ENCODE assay signal across 23 mouse cellular contexts in genomic region chr2:172483766-172484413, GRCm38 (mm10). TPM values are rescaled to one million over a fixed set of nuclear protein-coding genes. Genes with fewer than 3 reads are reported as not detected.
DNase-seq lines count a peak whose midpoint lies in the region; ATAC-seq and TF ChIP-seq lines count a peak whose summit lies in the region.
"Had no signal": no experiment of that assay in that cellular context is flagged by ENCODE, and none has a peak within 500 bp of the region (broad histone marks: within the 10 kb centered on the region; RNA-seq: fewer than 3 reads in every experiment).

No protein-coding gene starts in this region.

- no peaks in the 10 kb centered on the region for H3K27me3 ChIP-seq in cerebellum, adult 2 months (ENCODE audit: control insufficient read depth, insufficient read depth, low read length)
- H3K27me3 ChIP-seq in hindbrain, postnatal 0 days (ENCODE audit: insufficient read depth, low read length), result no peaks in the 10 kb centered on the region
- no peaks in the 10 kb centered on the region for H3K27me3 ChIP-seq in hindbrain, embryonic 10.5 days (ENCODE audit: insufficient read depth, poor library complexity, severe bottlenecking)
- H3K27me3 ChIP-seq: kidney, embryonic 15.5 days; lung, embryonic 15.5 days had no signal

- peak; percentile 65 for ATAC-seq in hindbrain, postnatal 0 days
- ATAC-seq: activated CD4-positive, CD25-positive, alpha-beta regulatory T cell, adult 4 months; CD4-positive, CD25-positive, alpha-beta regulatory T cell, adult 4 months had no signal

- TF ChIP-seq POLR2A in cerebellum, adult 2 months (IDR thresholded peaks at IDR 0.05; ENCODE audit: borderline replicate concordance, insufficient read depth, low read length), result no peak

- no peak overlapping the region for H3K4me2 ChIP-seq in hindbrain, postnatal 0 days (ENCODE audit: low read depth, low read length)
- H3K4me2 ChIP-seq: kidney, embryonic 15.5 days; lung, embryonic 15.5 days had no signal

- no peak overlapping the region for H3K4me3 ChIP-seq in cerebellum, adult 2 months (replicated peaks; ENCODE audit: insufficient read depth, low read depth, low read length)
- H3K4me3 ChIP-seq in hindbrain, postnatal 0 days (ENCODE audit: low read length), result no peak overlapping the region
- no peak overlapping the region for H3K4me3 ChIP-seq in hindbrain, embryonic 10.5 days
- H3K4me3 ChIP-seq: heart, adult 2 months; kidney, embryonic 15.5 days; lung, embryonic 15.5 days had no signal

- 54% methylated on average over 14 of the region's 14 CpGs for WGBS in cerebellum, adult 2 months
- WGBS in hindbrain, postnatal 0 days, result 66% methylated on average over 14 of the region's 14 CpGs
- WGBS in hindbrain, embryonic 10.5 days, result 86% methylated on average over 14 of the region's 14 CpGs

- H3K36me3 ChIP-seq in hindbrain, postnatal 0 days (ENCODE audit: insufficient read depth, low read length), result no peaks in the 10 kb centered on the region
- H3K36me3 ChIP-seq in hindbrain, embryonic 10.5 days, result no peaks in the 10 kb centered on the region
- H3K36me3 ChIP-seq: G1E; kidney, embryonic 15.5 days; lung, embryonic 15.5 days had no signal

- no peak overlapping the region for H3K27ac ChIP-seq in cerebellum, adult 2 months (ENCODE audit: insufficient read depth, low read length)
- H3K27ac ChIP-seq in hindbrain, postnatal 0 days, result no peak overlapping the region
- H3K27ac ChIP-seq in hindbrain, embryonic 10.5 days, result no peak overlapping the region
- H3K27ac ChIP-seq: heart, adult 2 months; kidney, embryonic 15.5 days; liver, embryonic 14.5 days; lung, embryonic 15.5 days had no signal

- TF ChIP-seq CTCF in cerebellum, adult 2 months (IDR thresholded peaks at IDR 0.05; ENCODE audit: borderline replicate concordance, insufficient read depth, low read depth, low read length), result no peak
- TF ChIP-seq CTCF in hindbrain, postnatal 0 days (IDR thresholded peaks at IDR 0.05; ENCODE audit: low read depth), result no peak

- no peaks in the 10 kb centered on the region for H3K4me1 ChIP-seq in cerebellum, adult 2 months (ENCODE audit: control insufficient read depth, insufficient read depth, low read length)
- no peaks in the 10 kb centered on the region for H3K4me1 ChIP-seq in hindbrain, postnatal 0 days (ENCODE audit: insufficient read depth, low read length)
- no peaks in the 10 kb centered on the region for H3K4me1 ChIP-seq in hindbrain, embryonic 10.5 days (replicated peaks)
- H3K4me1 ChIP-seq: lung, embryonic 15.5 days had no signal

- no peak overlapping the region for H3K9ac ChIP-seq in hindbrain, postnatal 0 days (replicated peaks; ENCODE audit: low read length)
- H3K9ac ChIP-seq: kidney, embryonic 15.5 days; liver, embryonic 14.5 days; lung, embryonic 15.5 days had no signal

- DNase-seq in cerebellum, postnatal 14 days, result peak; percentile 53 to 62
- no peak for DNase-seq in cerebellum, adult 2 months
- DNase-seq in hindbrain, postnatal 0 days (ENCODE audit: low spot score), result peak; percentile 67
- DNase-seq in hindbrain, embryonic 10.5 days (ENCODE audit: low spot score), result no peak
- DNase-seq in right cerebral cortex, postnatal 4 days, result peak; percentile 71
- no peak for DNase-seq in right cerebral cortex, postnatal 25 days
- no peak for DNase-seq in kidney, postnatal 4 days
- DNase-seq in retina, postnatal 1 day, result no peak
- DNase-seq: adrenal gland, postnatal 10 days; cerebellum, adult 18-20 months; gastrocnemius, postnatal 25 days; heart, adult 2 months; lung, postnatal 4 days had no signal

- no peaks in the 10 kb centered on the region for H3K9me3 ChIP-seq in hindbrain, postnatal 0 days (ENCODE audit: low read length)
- H3K9me3 ChIP-seq in hindbrain, embryonic 10.5 days, result no peaks in the 10 kb centered on the region
- H3K9me3 ChIP-seq: kidney, embryonic 15.5 days; lung, embryonic 15.5 days had no signal

RNA-seq across cellular contexts. Expression of gene Fam209, which starts 11.6 kb away (rescaled TPM):
- polyA plus RNA-seq in cerebellum, adult 2 months (2012; rRNA removed), result not detected in 2 replicates
- total RNA-seq in hindbrain, postnatal 0 days (2014; rRNA removed), result not detected in 2 replicates
- 0.37 and 0.58 TPM in 2 replicates for polyA plus RNA-seq in hindbrain, postnatal 0 days (2015; fragmentation: Nextera tagmentation; extraction: Ambion mirVana)
- polyA plus RNA-seq in hindbrain, embryonic 10.5 days (2016; fragmentation: Nextera tagmentation; extraction: Ambion mirVana), result 0.25 TPM in 1 of 2 replicates, not detected in the other
- total RNA-seq: G1E; heart, adult 2 months had no signal
- polyA plus RNA-seq: cortical plate, adult 2 months; G1E; heart, adult 2 months; hindbrain, embryonic 11.5 days; kidney, embryonic 15.5 days had no signal

RNA-seq across cellular contexts. Expression of gene Gcnt7, which starts 25.5 kb away (rescaled TPM):
- polyA plus RNA-seq in cerebellum, adult 2 months (2012; rRNA removed), result not detected in 2 replicates
- total RNA-seq in hindbrain, postnatal 0 days (2014; rRNA removed), result not detected in 2 replicates
- polyA plus RNA-seq in hindbrain, postnatal 0 days (2015; fragmentation: Nextera tagmentation; extraction: Ambion mirVana), result 0.92 and 1.0 TPM in 2 replicates
- polyA plus RNA-seq in hindbrain, embryonic 10.5 days (2016; fragmentation: Nextera tagmentation; extraction: Ambion mirVana), result 1.6 and 1.8 TPM in 2 replicates
- total RNA-seq: adrenal gland, postnatal 10 days; gastrocnemius, postnatal 25 days; heart, adult 2 months had no signal
- polyA plus RNA-seq: cortical plate, adult 2 months; G1E; heart, adult 2 months; large intestine, adult 2 months; spleen, adult 2 months had no signal

RNA-seq across cellular contexts. Expression of gene Rtf2, which starts 43.5 kb away (rescaled TPM):
- polyA plus RNA-seq in cerebellum, adult 2 months (2012; rRNA removed), result 81.7 and 84.4 TPM in 2 replicates
- total RNA-seq in hindbrain, postnatal 0 days (2014; rRNA removed), result 65.4 and 65.6 TPM in 2 replicates
- polyA plus RNA-seq in hindbrain, postnatal 0 days (2015; fragmentation: Nextera tagmentation; extraction: Ambion mirVana), result 83.6 and 87.9 TPM in 2 replicates
- 89.3 and 98.1 TPM in 2 replicates for polyA plus RNA-seq in hindbrain, embryonic 10.5 days (2016; fragmentation: Nextera tagmentation; extraction: Ambion mirVana)

Comparison
In these comparisons a context has a peak if more than half of its experiments do, and no peak if none do; other contexts are left out.
1. DNase-seq: peak in cerebellum, postnatal 14 days (2 of 2), hindbrain, postnatal 0 days (single experiment) and right cerebral cortex, postnatal 4 days (single experiment); none in cerebellum, adult 2 months (0 of 2), hindbrain, embryonic 10.5 days (single experiment), right cerebral cortex, postnatal 25 days (single experiment), kidney, postnatal 4 days (0 of 2) and retina, postnatal 1 day (single experiment).